Mouse (Mus musculus) embryonic fibroblast, embryonic 13.5 days (primary cell): Measurements from ENCODE around the gene C1qb.

Experiments used
- CTCF ChIP-seq: IDR thresholded peaks from 2 replicates; pipeline ENCODE4 v1.5.1; 2011; ENCODE audit warnings: mild to moderate bottlenecking, control low read depth, low read length, moderate library complexity, borderline replicate concordance; ENCODE audit not compliant: insufficient read depth
- POLR2A ChIP-seq: IDR thresholded peaks from 2 replicates; pipeline ENCODE4 v1.6.1; 2011; ENCODE audit warnings: low read depth, mild to moderate bottlenecking, control low read depth, low read length, moderate library complexity

DNA sequence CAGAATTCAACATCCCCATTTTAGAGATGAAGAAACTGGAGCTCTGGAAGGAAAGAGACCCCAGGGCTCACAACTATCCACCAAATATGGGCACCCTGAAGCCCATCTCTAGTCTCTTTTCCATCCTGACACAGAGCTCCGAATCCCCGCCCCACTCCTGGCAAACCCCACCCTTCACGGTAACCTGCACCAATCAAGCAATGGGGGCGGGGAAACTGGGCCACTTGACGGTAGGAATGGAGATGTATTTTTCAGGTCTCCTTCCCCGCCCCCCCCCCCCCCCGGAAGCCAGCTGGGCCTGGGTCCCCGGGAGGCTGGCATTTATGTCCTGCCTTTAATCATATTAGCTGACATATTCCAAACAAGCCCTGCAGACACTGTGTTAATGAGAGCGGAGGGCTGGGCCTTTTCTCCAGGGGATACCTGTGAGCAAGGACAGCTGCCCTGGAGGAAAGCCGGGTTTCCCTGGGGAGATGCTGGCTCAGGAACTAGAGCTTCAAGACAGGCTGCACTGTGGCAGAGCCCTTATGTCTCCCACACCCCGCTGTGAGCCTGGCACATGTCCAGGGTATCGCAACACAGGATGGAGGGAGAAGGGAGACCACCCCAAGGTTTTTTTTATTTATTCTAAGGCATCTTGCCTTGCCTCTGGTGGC lies 18.2 kb downstream of the C1qb start:
- TF ChIP-seq POLR2A = no peak
- TF ChIP-seq CTCF = no peak
